Mouse (Mus musculus) forebrain, embryonic 16.5 days (tissue): ENCODE measurements around the gene Chrne. TPM values are rescaled to one million over a fixed set of nuclear protein-coding genes. Genes with fewer than 3 reads are reported as not detected.

Experiments
- ATAC-seq: fragments of 200-750 bp; cut with Nextera tagmentation; 2 replicates; pipeline ENCODE4 v1.8.0; 2017; ENCODE audit warnings: mild to moderate bottlenecking, moderate library complexity
- H3K27ac ChIP-seq: fragments of 300-500 bp; sonication (generic); 2 replicates; pipeline ENCODE4 v1.5.1; 2014; ENCODE audit warnings: low read length, control low read depth
- H3K27me3 ChIP-seq: fragments of 300-500 bp; sonication (generic); replicated peaks from 2 replicates; pipeline ENCODE4 v1.6.1; 2014; ENCODE audit warnings: low read length; ENCODE audit not compliant: control insufficient read depth, insufficient read depth
- H3K36me3 ChIP-seq: fragments of 300-500 bp; sonication (generic); 2 replicates; pipeline ENCODE4 v1.6.1; 2014; ENCODE audit not compliant: control insufficient read depth, insufficient read depth
- H3K4me1 ChIP-seq: fragments of 300-500 bp; sonication (generic); replicated peaks from 2 replicates; pipeline ENCODE4 v1.6.1; 2014; ENCODE audit warnings: low read length; ENCODE audit not compliant: control insufficient read depth, insufficient read depth
- H3K4me2 ChIP-seq: fragments of 300-500 bp; sonication (generic); 2 replicates; pipeline ENCODE4 v1.6.1; 2014; ENCODE audit warnings: mild to moderate bottlenecking, low read length, control low read depth
- H3K4me3 ChIP-seq: fragments of 300-500 bp; sonication (generic); replicated peaks from 2 replicates; pipeline ENCODE4 v1.5.1; 2014; ENCODE audit warnings: mild to moderate bottlenecking, low read length, control low read depth
- H3K9ac ChIP-seq: fragments of 300-500 bp; sonication (generic); replicated peaks from 2 replicates; pipeline ENCODE4 v1.6.1; 2014; ENCODE audit warnings: low read depth, low read length, control low read depth
- H3K9me3 ChIP-seq: fragments of 300-500 bp; sonication (generic); 2 replicates; pipeline ENCODE4 v1.6.1; 2016; ENCODE audit warnings: low read length; ENCODE audit not compliant: control insufficient read depth
- WGBS: fragments of 180-500 bp; shearing (Covaris S2); extraction: QIAGEN DNeasy Blood & Tissue Kit; methylation state at CpG from one replicate; pipeline ENCODE4 v1.1.7; 2014; 5-methylcytosine and 5-hydroxymethylcytosine counted together
- polyA plus RNA-seq: library from polyadenylated mRNA; unstranded; fragments of >200 nt; fragmentation: Nextera tagmentation; extraction: Ambion mirVana; gene quantifications from 2 replicates; pipeline ENCODE4 v1.2.1, GENCODE M21; 2015

Gene Chrne
- polyA plus RNA-seq, 1 experiment from 2014 or later: 0.39 TPM

DNA sequence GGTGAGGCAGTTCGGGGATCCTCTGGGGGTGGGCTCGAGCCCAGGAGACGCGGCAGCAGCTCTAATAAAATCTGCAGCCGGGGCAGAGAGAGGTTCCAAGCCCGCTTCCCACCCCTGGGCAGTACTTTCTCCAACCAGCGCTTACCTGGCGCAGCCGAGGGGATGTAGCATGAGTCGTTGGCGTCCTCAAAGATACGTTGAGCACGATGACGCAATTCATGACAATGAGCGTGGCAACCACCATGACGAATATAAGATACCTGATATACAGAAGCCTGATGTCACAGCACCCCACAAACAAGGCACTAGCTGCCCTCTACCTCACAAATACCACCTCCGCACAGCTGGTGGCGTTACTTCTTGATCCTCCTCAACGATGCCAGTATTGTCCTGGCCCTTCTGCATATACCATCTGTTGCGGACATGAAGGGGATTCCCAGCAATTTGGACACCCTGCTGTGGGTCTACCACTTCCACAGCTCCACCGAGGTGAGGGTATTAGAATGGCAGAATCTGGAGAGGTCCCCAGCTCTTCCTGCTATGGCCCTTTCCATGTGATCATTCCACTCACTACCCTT lies 3.4 kb downstream of the Chrne start, which contains the start of gene 4930544D05Rik:
TSS of gene 4930544D05Rik (plus strand) at position 333 of the 578 bp plus-strand sequence.
- ATAC-seq: no peak
- Histone ChIP-seq H3K4me3 (peak within 1 kb of the TSS; percentile 22), H3K9ac (peak within 1 kb of the TSS; percentile 41; the same call in 1 of the 2 replicates), H3K36me3 (peaks cover 12% of the 10 kb centered on the region), H3K9me3 (no peaks in the 10 kb centered on the region), H3K4me1 (peaks cover 6% of the 10 kb centered on the region), H3K27ac (no peak within 1 kb of the TSS), H3K27me3 (no peaks in the 10 kb centered on the region), H3K4me2 (peak within 1 kb of the TSS; percentile 50)
- WGBS: 14% methylated on average over 21 of the region's 21 CpGs

GRCm38 (mm10) chr11:70615074-70615473 lies 3.9 kb downstream of the Chrne start:
- no peak overlapping the region for H3K27ac ChIP-seq
- H3K4me3 ChIP-seq: peak overlapping the region; percentile 22
- H3K4me2 ChIP-seq: peak overlapping the region; percentile 50
- peak; percentile 50; the same call in 1 of the 2 replicates for ATAC-seq
- peak overlapping the region; percentile 41; the same call in 1 of the 2 replicates for H3K9ac ChIP-seq
- H3K27me3 ChIP-seq: no peaks in the 10 kb centered on the region
- no peaks in the 10 kb centered on the region for H3K9me3 ChIP-seq
- peaks cover 15% of the 10 kb centered on the region for H3K36me3 ChIP-seq
- H3K4me1 ChIP-seq: peaks cover 6% of the 10 kb centered on the region
- 2% methylated on average over 17 of the region's 17 CpGs for WGBS

DNA sequence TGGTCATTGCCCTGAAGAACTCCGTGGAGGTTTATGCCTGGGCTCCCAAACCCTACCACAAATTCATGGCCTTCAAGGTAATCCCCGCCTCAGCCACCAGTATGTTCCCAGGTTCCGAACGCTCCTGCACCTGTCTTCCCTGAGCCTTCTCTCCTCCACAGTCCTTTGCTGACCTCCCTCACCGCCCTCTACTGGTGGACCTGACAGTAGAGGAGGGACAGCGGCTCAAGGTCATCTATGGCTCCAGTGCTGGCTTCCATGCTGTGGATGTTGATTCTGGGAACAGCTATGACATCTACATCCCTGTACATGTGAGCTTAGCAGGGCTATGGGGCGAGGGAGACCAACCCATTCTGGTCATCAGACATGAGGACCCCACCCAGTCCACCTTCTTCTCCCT lies 6.5 kb downstream of the Chrne start:
- Histone ChIP-seq H3K9me3 (no peaks in the 10 kb centered on the region), H3K36me3 (peaks cover 31% of the 10 kb centered on the region), H3K4me1 (peaks cover 6% of the 10 kb centered on the region), H3K27me3 (no peaks in the 10 kb centered on the region), H3K9ac (no peak overlapping the region), H3K4me3 (no peak overlapping the region), H3K4me2 (no peak overlapping the region), H3K27ac (no peak overlapping the region)
- ATAC-seq: no peak
- WGBS: 86% methylated on average over 7 of the region's 7 CpGs

- H3K9ac ChIP-seq: no peak overlapping the region
- peaks cover 39% of the 10 kb centered on the region for H3K36me3 ChIP-seq
- H3K9me3 ChIP-seq: no peaks in the 10 kb centered on the region
- WGBS: 91% methylated on average over 4 of the region's 4 CpGs
- no peak overlapping the region for H3K4me3 ChIP-seq
- peaks cover 6% of the 10 kb centered on the region for H3K4me1 ChIP-seq
- ATAC-seq: no peak
- H3K4me2 ChIP-seq: no peak overlapping the region
- no peaks in the 10 kb centered on the region for H3K27me3 ChIP-seq
- no peak overlapping the region for H3K27ac ChIP-seq
Observed at GRCm38 (mm10) chr11:70610752-70611151, 8.3 kb downstream of the Chrne start.

GRCm38 (mm10) chr11:70608381-70609066 lies 10.5 kb downstream of the Chrne start:
- H3K27ac ChIP-seq: no peak overlapping the region

GRCm38 (mm10) chr11:70607611-70608010 lies 11.4 kb downstream of the Chrne start:
- Histone ChIP-seq H3K27ac (no peak overlapping the region), H3K36me3 (peaks cover 39% of the 10 kb centered on the region), H3K9ac (no peak overlapping the region), H3K27me3 (no peaks in the 10 kb centered on the region), H3K4me1 (no peaks in the 10 kb centered on the region), H3K9me3 (no peaks in the 10 kb centered on the region), H3K4me3 (no peak overlapping the region), H3K4me2 (no peak overlapping the region)
- ATAC-seq: no peak
- WGBS: 92% methylated on average over 9 of the region's 9 CpGs

More at GRCm38 (mm10) chr11:70608381-70609066, 10.5 kb downstream of the Chrne start:
- no peaks in the 10 kb centered on the region for H3K27me3 ChIP-seq
- no peaks in the 10 kb centered on the region for H3K9me3 ChIP-seq
- H3K9ac ChIP-seq: no peak overlapping the region
- H3K4me3 ChIP-seq: no peak overlapping the region
- peaks cover 44% of the 10 kb centered on the region for H3K36me3 ChIP-seq
- H3K4me2 ChIP-seq: no peak overlapping the region
- H3K4me1 ChIP-seq: no peaks in the 10 kb centered on the region
- 91% methylated on average over 26 of the region's 26 CpGs for WGBS
- ATAC-seq: no peak

DNA sequence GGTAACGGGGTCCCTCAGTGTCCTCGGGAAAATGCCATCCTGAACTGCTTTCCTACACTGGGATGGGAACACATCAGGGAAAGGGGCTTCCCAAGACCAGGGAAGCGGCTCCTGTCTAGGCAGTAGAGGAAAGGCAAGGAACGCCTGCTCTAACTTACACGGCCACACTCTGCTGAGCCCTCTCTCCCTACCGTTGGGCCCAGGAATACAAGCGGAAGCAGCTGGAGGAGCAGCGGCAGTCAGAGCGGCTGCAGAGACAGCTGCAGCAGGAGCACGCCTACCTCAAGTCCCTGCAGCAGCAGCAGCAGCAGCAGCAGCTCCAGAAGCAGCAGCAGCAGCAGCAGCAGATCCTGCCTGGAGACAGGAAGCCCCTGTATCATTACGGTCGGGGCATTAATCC lies 12.3 kb downstream of the Chrne start:
- Histone ChIP-seq H3K27ac (no peak overlapping the region), H3K9me3 (no peaks in the 10 kb centered on the region), H3K9ac (no peak overlapping the region), H3K4me3 (no peak overlapping the region), H3K4me1 (no peaks in the 10 kb centered on the region), H3K36me3 (peaks cover 33% of the 10 kb centered on the region), H3K4me2 (no peak overlapping the region), H3K27me3 (no peaks in the 10 kb centered on the region)
- no peak for ATAC-seq
- WGBS: 81% methylated on average over 12 of the region's 12 CpGs

DNA sequence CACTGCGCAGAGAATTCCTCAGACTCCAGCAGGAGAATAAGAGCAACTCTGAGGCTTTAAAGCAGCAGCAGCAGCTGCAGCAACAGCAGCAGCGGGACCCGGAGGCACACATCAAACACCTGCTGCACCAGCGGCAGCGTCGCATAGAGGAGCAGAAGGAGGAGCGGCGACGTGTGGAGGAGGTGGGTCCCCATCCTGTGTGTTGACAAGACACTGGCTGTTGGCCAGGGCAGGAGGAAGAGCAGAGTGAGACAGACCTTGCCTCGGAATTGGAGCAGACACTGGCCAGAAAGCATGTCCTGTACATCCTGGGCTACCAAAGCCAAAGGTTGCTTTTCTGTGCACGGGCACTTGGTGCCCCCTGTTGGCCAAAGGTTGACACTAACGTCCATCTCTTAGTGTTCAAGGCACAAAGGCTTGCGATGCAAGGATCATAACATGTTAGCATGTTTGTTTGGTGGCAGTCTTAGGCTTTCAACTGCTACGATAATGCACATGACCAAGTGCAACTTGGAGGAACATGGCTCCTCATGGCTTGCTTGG lies 13.9 kb downstream of the Chrne start:
- Histone ChIP-seq H3K4me2 (no peak overlapping the region), H3K9ac (no peak overlapping the region), H3K27me3 (no peaks in the 10 kb centered on the region), H3K36me3 (peaks cover 33% of the 10 kb centered on the region), H3K9me3 (no peaks in the 10 kb centered on the region), H3K27ac (no peak overlapping the region), H3K4me3 (no peak overlapping the region), H3K4me1 (no peaks in the 10 kb centered on the region)
- no peak for ATAC-seq
- WGBS: 58% methylated on average over 14 of the region's 14 CpGs

- Histone ChIP-seq H3K9ac (no peak overlapping the region), H3K9me3 (no peaks in the 10 kb centered on the region), H3K4me2 (no peak overlapping the region), H3K36me3 (peaks cover 4% of the 10 kb centered on the region), H3K27ac (no peak overlapping the region), H3K4me3 (no peak overlapping the region), H3K27me3 (no peaks in the 10 kb centered on the region), H3K4me1 (no peaks in the 10 kb centered on the region)
- no peak for ATAC-seq
- 91% methylated on average over 9 of the region's 9 CpGs for WGBS
Observed at GRCm38 (mm10) chr11:70598451-70598953, 20.5 kb downstream of the Chrne start.
